Mouse (Mus musculus): ENCODE results near the gene Tcap. TPM values are rescaled to one million over a fixed set of nuclear protein-coding genes. Genes with fewer than 3 reads are reported as not detected.

Gene Tcap
- polyA plus RNA-seq, 1 experiment from 2014 or later = 0.23 TPM

- H3K9me3 ChIP-seq (ENCODE audit: control insufficient read depth, low read length) = no peaks in the 10 kb centered on the region
- no peak overlapping the region for H3K27ac ChIP-seq (ENCODE audit: low read length)
- H3K36me3 ChIP-seq (ENCODE audit: control insufficient read depth, insufficient read depth) = no peaks in the 10 kb centered on the region
- H3K4me1 ChIP-seq (replicated peaks; ENCODE audit: control insufficient read depth, insufficient read depth, low read length) = peaks cover 50% of the 10 kb centered on the region
- no peak overlapping the region for H3K4me2 ChIP-seq (ENCODE audit: low read length)
- no peak overlapping the region for H3K4me3 ChIP-seq (replicated peaks; ENCODE audit: low read length)
- H3K27me3 ChIP-seq (replicated peaks; ENCODE audit: control insufficient read depth, insufficient read depth, low read length) = peaks cover 12% of the 10 kb centered on the region
- no peak for ATAC-seq
- no peak overlapping the region for H3K9ac ChIP-seq (replicated peaks; ENCODE audit: low read depth, low read length)
- 61% methylated on average over 4 of the region's 4 CpGs for WGBS
Observed at GRCm38 (mm10) chr11:98341174-98341573, 42.4 kb upstream of the Tcap start.

- Histone ChIP-seq H3K4me2 (ENCODE audit: low read length) (peak overlapping the region; percentile 54), H3K27me3 (replicated peaks; ENCODE audit: control insufficient read depth, insufficient read depth, low read length) (peaks cover 15% of the 10 kb centered on the region), H3K36me3 (ENCODE audit: control insufficient read depth, insufficient read depth) (no peaks in the 10 kb centered on the region), H3K27ac (ENCODE audit: low read length) (peak overlapping the region; percentile 60; the same call in 1 of the 2 replicates), H3K9ac (replicated peaks; ENCODE audit: low read depth, low read length) (peak overlapping the region; percentile 38; the same call in 1 of the 2 replicates), H3K4me1 (replicated peaks; ENCODE audit: control insufficient read depth, insufficient read depth, low read length) (peaks cover 49% of the 10 kb centered on the region), H3K4me3 (replicated peaks; ENCODE audit: low read length) (peak overlapping the region; percentile 33), H3K9me3 (ENCODE audit: control insufficient read depth, low read length) (no peaks in the 10 kb centered on the region)
- WGBS = 2% methylated on average over 29 of the region's 29 CpGs
- ATAC-seq = peak; percentile 53
Observed at GRCm38 (mm10) chr11:98342000-98342945, 41.3 kb upstream of the Tcap start.

GRCm38 (mm10) chr11:98345253-98345652, 38.4 kb upstream of the Tcap start:
- WGBS = under 1% methylated on average over 14 of the region's 14 CpGs
- Histone ChIP-seq H3K36me3 (ENCODE audit: control insufficient read depth, insufficient read depth) (no peaks in the 10 kb centered on the region), H3K4me2 (ENCODE audit: low read length) (peak overlapping the region; percentile 53), H3K9me3 (ENCODE audit: control insufficient read depth, low read length) (no peaks in the 10 kb centered on the region), H3K9ac (replicated peaks; ENCODE audit: low read depth, low read length) (no peak overlapping the region), H3K27ac (ENCODE audit: low read length) (no peak overlapping the region), H3K4me3 (replicated peaks; ENCODE audit: low read length) (peak overlapping the region; percentile 22; the same call in 1 of the 2 replicates), H3K27me3 (replicated peaks; ENCODE audit: control insufficient read depth, insufficient read depth, low read length) (peaks cover 35% of the 10 kb centered on the region), H3K4me1 (replicated peaks; ENCODE audit: control insufficient read depth, insufficient read depth, low read length) (peaks cover 46% of the 10 kb centered on the region)
- no peak for ATAC-seq

- no peak overlapping the region for H3K9ac ChIP-seq (replicated peaks; ENCODE audit: low read depth, low read length)
- peaks cover 42% of the 10 kb centered on the region for H3K27me3 ChIP-seq (replicated peaks; ENCODE audit: control insufficient read depth, insufficient read depth, low read length)
- H3K27ac ChIP-seq (ENCODE audit: low read length) = no peak overlapping the region
- no peak for ATAC-seq
- WGBS = 10% methylated on average over 9 of the region's 9 CpGs
- peaks cover 42% of the 10 kb centered on the region for H3K4me1 ChIP-seq (replicated peaks; ENCODE audit: control insufficient read depth, insufficient read depth, low read length)
- no peaks in the 10 kb centered on the region for H3K9me3 ChIP-seq (ENCODE audit: control insufficient read depth, low read length)
- H3K4me3 ChIP-seq (replicated peaks; ENCODE audit: low read length) = no peak overlapping the region
- H3K36me3 ChIP-seq (ENCODE audit: control insufficient read depth, insufficient read depth) = no peaks in the 10 kb centered on the region
- no peak overlapping the region for H3K4me2 ChIP-seq (ENCODE audit: low read length)
Observed at GRCm38 (mm10) chr11:98346168-98346567, 37.4 kb upstream of the Tcap start.

GRCm38 (mm10) chr11:98347385-98348082, 36.1 kb upstream of the Tcap start:
- peak overlapping the region; percentile 66 for H3K4me3 ChIP-seq (replicated peaks; ENCODE audit: low read length)
- no peak overlapping the region for H3K27ac ChIP-seq (ENCODE audit: low read length)
- H3K36me3 ChIP-seq (ENCODE audit: control insufficient read depth, insufficient read depth) = no peaks in the 10 kb centered on the region
- 5% methylated on average over 11 of the region's 12 CpGs for WGBS
- peak overlapping the region; percentile 81 for H3K4me2 ChIP-seq (ENCODE audit: low read length)
- peak; percentile 19; the same call in 1 of the 2 replicates for ATAC-seq
- peaks cover 33% of the 10 kb centered on the region for H3K4me1 ChIP-seq (replicated peaks; ENCODE audit: control insufficient read depth, insufficient read depth, low read length)
- H3K9ac ChIP-seq (replicated peaks; ENCODE audit: low read depth, low read length) = peak overlapping the region; percentile 68
- H3K9me3 ChIP-seq (ENCODE audit: control insufficient read depth, low read length) = no peaks in the 10 kb centered on the region
- H3K27me3 ChIP-seq (replicated peaks; ENCODE audit: control insufficient read depth, insufficient read depth, low read length) = peaks cover 42% of the 10 kb centered on the region

GRCm38 (mm10) chr11:98348083-98348961, 35.3 kb upstream of the Tcap start, which contains the start of gene Ppp1r1b:
Ppp1r1b (plus strand) TSS chr11:98348404.
- H3K4me1 ChIP-seq (replicated peaks; ENCODE audit: control insufficient read depth, insufficient read depth, low read length) = peaks cover 30% of the 10 kb centered on the region
- peaks cover 42% of the 10 kb centered on the region for H3K27me3 ChIP-seq (replicated peaks; ENCODE audit: control insufficient read depth, insufficient read depth, low read length)
- no peaks in the 10 kb centered on the region for H3K36me3 ChIP-seq (ENCODE audit: control insufficient read depth, insufficient read depth)
- no peak within 1 kb of the TSS for H3K27ac ChIP-seq (ENCODE audit: low read length)
- H3K4me2 ChIP-seq (ENCODE audit: low read length) = peak within 1 kb of the TSS; percentile 81
- no peaks in the 10 kb centered on the region for H3K9me3 ChIP-seq (ENCODE audit: control insufficient read depth, low read length)
- H3K9ac ChIP-seq (replicated peaks; ENCODE audit: low read depth, low read length) = peak within 1 kb of the TSS; percentile 68
- peak within 1 kb of the TSS; percentile 66 for H3K4me3 ChIP-seq (replicated peaks; ENCODE audit: low read length)
- ATAC-seq = peak; percentile 84
- WGBS = under 1% methylated on average over 55 of the region's 55 CpGs

- Histone ChIP-seq H3K4me2 (ENCODE audit: low read length) (peak overlapping the region; percentile 81), H3K4me1 (replicated peaks; ENCODE audit: control insufficient read depth, insufficient read depth, low read length) (peaks cover 33% of the 10 kb centered on the region), H3K9me3 (ENCODE audit: control insufficient read depth, low read length) (no peaks in the 10 kb centered on the region), H3K27ac (ENCODE audit: low read length) (no peak overlapping the region), H3K36me3 (ENCODE audit: control insufficient read depth, insufficient read depth) (no peaks in the 10 kb centered on the region), H3K9ac (replicated peaks; ENCODE audit: low read depth, low read length) (peak overlapping the region; percentile 68), H3K4me3 (replicated peaks; ENCODE audit: low read length) (peak overlapping the region; percentile 66), H3K27me3 (replicated peaks; ENCODE audit: control insufficient read depth, insufficient read depth, low read length) (peaks cover 42% of the 10 kb centered on the region)
- no peak for ATAC-seq
- WGBS = 4% methylated on average over 9 of the region's 9 CpGs
Observed at GRCm38 (mm10) chr11:98349308-98349707, 34.3 kb upstream of the Tcap start.

- Histone ChIP-seq H3K4me3 (replicated peaks; ENCODE audit: low read length) (no peak overlapping the region), H3K27me3 (replicated peaks; ENCODE audit: control insufficient read depth, insufficient read depth, low read length) (peaks cover 28% of the 10 kb centered on the region), H3K9ac (replicated peaks; ENCODE audit: low read depth, low read length) (no peak overlapping the region), H3K4me1 (replicated peaks; ENCODE audit: control insufficient read depth, insufficient read depth, low read length) (peaks cover 25% of the 10 kb centered on the region), H3K4me2 (ENCODE audit: low read length) (no peak overlapping the region), H3K9me3 (ENCODE audit: control insufficient read depth, low read length) (no peaks in the 10 kb centered on the region), H3K27ac (ENCODE audit: low read length) (no peak overlapping the region), H3K36me3 (ENCODE audit: control insufficient read depth, insufficient read depth) (no peaks in the 10 kb centered on the region)
- 80% methylated on average over 18 of the region's 18 CpGs for WGBS
- ATAC-seq = no peak
Observed at GRCm38 (mm10) chr11:98352272-98352990, 31.2 kb upstream of the Tcap start.

Data from forebrain, embryonic 16.5 days (tissue).